Mouse (Mus musculus): ENCODE data around the gene Slc25a34.

DNA sequence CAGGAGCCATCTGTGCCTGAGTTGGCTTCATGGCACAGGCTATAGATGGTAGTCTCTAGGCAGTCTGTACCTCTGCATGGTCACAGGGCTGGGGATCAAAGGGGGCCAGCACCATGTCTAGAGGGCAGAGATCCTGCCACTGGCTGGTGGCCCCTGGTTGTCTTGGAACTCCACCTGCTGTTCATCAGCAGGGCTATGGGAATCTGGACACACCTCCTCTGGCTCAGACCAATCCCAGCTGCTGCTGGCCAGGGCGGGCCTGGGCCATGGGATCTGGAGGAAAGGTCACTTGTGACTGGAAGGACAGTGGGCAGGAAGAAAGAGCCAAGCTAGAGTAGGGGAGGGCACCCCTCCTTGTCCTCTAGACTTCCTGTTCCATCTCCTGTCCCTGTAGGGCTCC is at the start of gene Slc25a34:
- no peak for TF ChIP-seq CTCF (conservative IDR thresholded peaks at IDR 0.05; ENCODE audit: low read length)
- no peak for TF ChIP-seq NANOG (IDR thresholded peaks at IDR 0.05; ENCODE audit: borderline replicate concordance, low read length)

Data from E14TG2a.4 (cell line).